Mouse (Mus musculus): Measurements from ENCODE around the gene Nif3l1. TPM values are rescaled to one million over a fixed set of nuclear protein-coding genes. Genes with fewer than 3 reads are reported as not detected.
A peak's percentile ranks its signal among the peaks of the same experiment; 100 is the strongest.

The Nif3l1 gene
- polyA plus RNA-seq, 1 experiment from 2014 or later = 33.6 TPM

DNA sequence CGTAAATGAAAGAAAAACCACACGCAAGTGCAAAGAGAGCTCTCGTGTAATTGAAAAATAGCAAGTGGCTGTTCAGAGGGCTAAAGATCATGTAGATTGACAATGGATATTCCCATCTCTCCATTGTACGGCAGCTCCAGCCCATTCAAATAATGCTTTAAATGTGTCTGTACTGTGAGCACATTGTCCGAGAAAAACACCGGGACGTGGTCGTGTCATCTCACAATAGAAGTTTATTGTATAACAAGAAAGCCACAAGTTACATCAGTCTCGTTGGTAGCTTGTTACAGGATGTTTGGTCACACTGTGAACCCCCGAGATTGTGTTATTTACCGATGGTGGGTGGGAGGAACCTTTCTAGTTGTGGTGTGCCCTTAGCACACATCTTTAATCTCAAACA is 910 bp downstream of the Nif3l1 start:
- no peak for DNase-seq (ENCODE audit: low spot score)
- H3K36me3 ChIP-seq (ENCODE audit: insufficient read depth, low read length) = peaks cover 11% of the 10 kb centered on the region
- peaks cover 8% of the 10 kb centered on the region; the same call in 1 of the 2 replicates for H3K4me1 ChIP-seq (replicated peaks; ENCODE audit: insufficient read depth, low read length)
- peak overlapping the region; percentile 64 for H3K4me3 ChIP-seq (replicated peaks; ENCODE audit: low read depth, low read length)
- peak overlapping the region; percentile 86 for H3K9ac ChIP-seq (ENCODE audit: low read depth, low read length)
- TF ChIP-seq CTCF (IDR thresholded peaks at IDR 0.05; ENCODE audit: low read depth) = no peak
- no peak for ATAC-seq (replicated peaks; ENCODE audit: low FRiP score, low read depth)
- peak overlapping the region; percentile 78 for H3K4me2 ChIP-seq (ENCODE audit: low read length)
- H3K27ac ChIP-seq = peak overlapping the region; percentile 96
- 3% methylated on average over 11 of the region's 11 CpGs for WGBS
- no peaks in the 10 kb centered on the region for H3K9me3 ChIP-seq (replicated peaks; ENCODE audit: low read length)
- no peaks in the 10 kb centered on the region for H3K27me3 ChIP-seq (ENCODE audit: insufficient read depth, low read length)

DNA sequence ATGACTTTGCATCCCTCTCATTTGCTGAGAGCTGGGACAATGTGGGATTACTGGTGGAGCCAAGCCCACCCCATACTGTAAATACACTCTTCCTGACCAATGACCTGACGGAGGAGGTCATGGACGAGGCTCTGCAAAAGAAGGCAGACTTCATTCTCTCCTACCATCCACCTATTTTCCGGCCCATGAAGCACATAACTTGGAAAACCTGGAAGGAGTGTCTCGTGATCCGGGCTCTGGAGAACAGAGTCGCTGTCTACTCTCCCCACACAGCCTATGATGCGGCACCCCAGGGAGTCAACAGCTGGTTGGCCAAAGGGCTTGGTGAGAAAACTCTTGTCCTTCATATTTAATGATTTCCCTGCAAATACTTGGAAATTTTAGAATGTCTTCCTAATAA is 2.8 kb downstream of the Nif3l1 start:
- 78% methylated on average over 7 of the region's 7 CpGs for WGBS
- no peak for DNase-seq (ENCODE audit: low spot score)
- Histone ChIP-seq H3K4me1 (replicated peaks; ENCODE audit: insufficient read depth, low read length) (peaks cover 8% of the 10 kb centered on the region; the same call in 1 of the 2 replicates), H3K36me3 (ENCODE audit: insufficient read depth, low read length) (peaks cover 9% of the 10 kb centered on the region; the same call in 1 of the 2 replicates), H3K27me3 (ENCODE audit: insufficient read depth, low read length) (no peaks in the 10 kb centered on the region), H3K4me3 (replicated peaks; ENCODE audit: low read depth, low read length) (no peak overlapping the region), H3K9ac (ENCODE audit: low read depth, low read length) (no peak overlapping the region), H3K9me3 (replicated peaks; ENCODE audit: low read length) (no peaks in the 10 kb centered on the region), H3K4me2 (ENCODE audit: low read length) (no peak overlapping the region), H3K27ac (no peak overlapping the region)
- no peak for TF ChIP-seq CTCF (IDR thresholded peaks at IDR 0.05; ENCODE audit: low read depth)
- no peak for ATAC-seq (replicated peaks; ENCODE audit: low FRiP score, low read depth)

DNA sequence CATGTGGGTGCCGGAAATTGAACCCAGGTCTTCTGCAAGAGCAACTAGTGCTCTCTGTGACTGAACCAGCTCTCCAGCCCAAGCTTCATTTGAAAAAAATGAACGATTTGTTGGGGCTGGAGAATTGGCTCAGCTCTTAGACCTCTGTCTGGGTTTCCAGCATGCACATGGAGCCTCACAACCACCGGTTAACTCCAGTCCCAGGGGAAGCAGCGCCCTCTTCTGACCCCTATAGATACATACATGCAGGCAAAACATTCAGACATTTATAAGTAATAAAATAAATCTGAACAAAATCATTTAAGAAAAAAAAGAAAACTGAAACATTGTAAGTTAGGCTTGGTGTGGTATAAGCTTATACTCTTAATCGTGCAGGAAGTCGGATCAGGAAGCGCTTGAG is 3.4 kb downstream of the Nif3l1 start:
- Histone ChIP-seq H3K9me3 (replicated peaks; ENCODE audit: low read length) (no peaks in the 10 kb centered on the region), H3K27me3 (ENCODE audit: insufficient read depth, low read length) (no peaks in the 10 kb centered on the region), H3K4me1 (replicated peaks; ENCODE audit: insufficient read depth, low read length) (peaks cover 8% of the 10 kb centered on the region; the same call in 1 of the 2 replicates), H3K4me2 (ENCODE audit: low read length) (no peak overlapping the region), H3K36me3 (ENCODE audit: insufficient read depth, low read length) (peaks cover 13% of the 10 kb centered on the region; the same call in 1 of the 2 replicates), H3K27ac (no peak overlapping the region), H3K9ac (ENCODE audit: low read depth, low read length) (no peak overlapping the region), H3K4me3 (replicated peaks; ENCODE audit: low read depth, low read length) (no peak overlapping the region)
- no peak for DNase-seq (ENCODE audit: low spot score)
- TF ChIP-seq CTCF (IDR thresholded peaks at IDR 0.05; ENCODE audit: low read depth) = 0 out of 2 replicates have a peak, but pooled peaks have one; percentile 27
- ATAC-seq (replicated peaks; ENCODE audit: low FRiP score, low read depth) = no peak
- 81% methylated on average over 7 of the region's 7 CpGs for WGBS

DNA sequence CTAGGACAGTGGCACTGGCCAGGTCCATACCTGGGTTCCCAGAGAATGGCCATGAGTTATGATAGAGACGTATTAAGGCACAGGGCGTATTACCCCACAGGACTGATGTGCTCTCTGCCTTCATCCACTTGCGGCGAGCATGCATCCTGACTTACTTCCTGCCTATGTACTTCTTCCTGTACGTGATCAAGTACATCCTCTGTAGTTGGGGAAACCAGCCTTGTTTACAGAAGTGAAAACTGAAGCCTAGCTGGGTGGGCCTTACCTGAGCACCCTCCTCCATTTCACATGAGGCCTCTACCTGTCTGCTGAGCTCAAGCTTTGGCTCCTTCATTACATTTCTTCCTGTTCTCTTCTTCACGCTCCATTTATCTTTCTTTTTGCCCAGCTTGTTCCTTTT is 9.4 kb downstream of the Nif3l1 start:
- DNase-seq (ENCODE audit: low spot score) = no peak
- WGBS = 83% methylated on average over 6 of the region's 6 CpGs
- H3K4me1 ChIP-seq (replicated peaks; ENCODE audit: insufficient read depth, low read length) = no peaks in the 10 kb centered on the region
- H3K36me3 ChIP-seq (ENCODE audit: insufficient read depth, low read length) = peaks cover 52% of the 10 kb centered on the region
- no peak for ATAC-seq (replicated peaks; ENCODE audit: low FRiP score, low read depth)
- no peaks in the 10 kb centered on the region for H3K27me3 ChIP-seq (ENCODE audit: insufficient read depth, low read length)
- peak overlapping the region; percentile 1; the same call in 1 of the 2 replicates for H3K27ac ChIP-seq
- H3K9ac ChIP-seq (ENCODE audit: low read depth, low read length) = no peak overlapping the region
- TF ChIP-seq CTCF (IDR thresholded peaks at IDR 0.05; ENCODE audit: low read depth) = no peak
- H3K4me2 ChIP-seq (ENCODE audit: low read length) = no peak overlapping the region
- H3K4me3 ChIP-seq (replicated peaks; ENCODE audit: low read depth, low read length) = no peak overlapping the region
- no peaks in the 10 kb centered on the region for H3K9me3 ChIP-seq (replicated peaks; ENCODE audit: low read length)

DNA sequence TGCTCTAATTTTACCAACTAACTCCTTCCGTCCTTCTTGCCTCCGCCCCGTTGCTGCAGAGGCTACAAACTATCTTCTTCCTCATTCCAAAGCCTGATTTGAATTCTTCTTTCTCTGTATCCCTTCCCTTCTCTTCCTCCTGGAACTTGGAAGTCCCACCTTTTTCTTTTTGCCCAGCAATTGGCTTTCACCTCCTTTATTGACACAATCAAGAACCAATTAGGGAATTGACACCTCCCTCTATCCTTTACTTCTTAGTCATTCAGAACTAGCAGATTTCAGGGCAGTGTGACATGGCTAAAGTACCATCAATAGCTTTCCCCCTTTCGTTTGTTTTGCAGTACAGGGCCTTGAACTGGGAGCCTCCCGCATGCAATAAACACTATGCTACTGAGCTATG is 13.2 kb downstream of the Nif3l1 start:
- no peak overlapping the region for H3K9ac ChIP-seq (ENCODE audit: low read depth, low read length)
- H3K9me3 ChIP-seq (replicated peaks; ENCODE audit: low read length) = no peaks in the 10 kb centered on the region
- no peak overlapping the region for H3K27ac ChIP-seq
- no peaks in the 10 kb centered on the region for H3K27me3 ChIP-seq (ENCODE audit: insufficient read depth, low read length)
- 80% methylated on average over 5 of the region's 5 CpGs for WGBS
- no peaks in the 10 kb centered on the region for H3K4me1 ChIP-seq (replicated peaks; ENCODE audit: insufficient read depth, low read length)
- TF ChIP-seq CTCF (IDR thresholded peaks at IDR 0.05; ENCODE audit: low read depth) = no peak
- no peak for DNase-seq (ENCODE audit: low spot score)
- H3K4me2 ChIP-seq (ENCODE audit: low read length) = no peak overlapping the region
- no peak for ATAC-seq (replicated peaks; ENCODE audit: low FRiP score, low read depth)
- peaks cover 51% of the 10 kb centered on the region for H3K36me3 ChIP-seq (ENCODE audit: insufficient read depth, low read length)
- no peak overlapping the region for H3K4me3 ChIP-seq (replicated peaks; ENCODE audit: low read depth, low read length)

DNA sequence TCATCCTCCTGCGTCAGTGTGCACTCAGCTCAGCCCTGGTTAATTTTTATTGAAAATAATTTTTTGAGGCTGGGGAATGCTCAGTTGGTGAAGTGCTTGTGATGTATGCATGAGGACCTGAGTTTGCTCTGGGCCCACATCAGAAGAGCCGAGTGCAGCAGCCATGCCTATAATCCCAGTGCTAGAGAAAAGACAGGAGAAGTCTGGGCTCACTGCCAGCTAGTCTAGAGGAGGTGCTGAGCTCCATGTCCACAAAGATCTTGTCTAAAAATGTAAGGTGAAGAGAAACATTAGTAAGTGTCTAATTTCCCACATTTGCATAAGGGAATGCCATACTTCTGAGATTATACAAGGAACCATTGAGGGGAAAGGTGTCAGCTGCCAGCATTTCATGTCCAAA is 13.9 kb downstream of the Nif3l1 start:
- no peaks in the 10 kb centered on the region for H3K4me1 ChIP-seq (replicated peaks; ENCODE audit: insufficient read depth, low read length)
- no peak for TF ChIP-seq CTCF (IDR thresholded peaks at IDR 0.05; ENCODE audit: low read depth)
- DNase-seq (ENCODE audit: low spot score) = no peak
- whole genome bisulfite sequencing = 71% methylated on average over 2 of the region's 2 CpGs
- H3K27ac ChIP-seq = no peak overlapping the region
- no peaks in the 10 kb centered on the region for H3K27me3 ChIP-seq (ENCODE audit: insufficient read depth, low read length)
- peaks cover 52% of the 10 kb centered on the region for H3K36me3 ChIP-seq (ENCODE audit: insufficient read depth, low read length)
- H3K9me3 ChIP-seq (replicated peaks; ENCODE audit: low read length) = no peaks in the 10 kb centered on the region
- no peak overlapping the region for H3K4me3 ChIP-seq (replicated peaks; ENCODE audit: low read depth, low read length)
- no peak overlapping the region for H3K9ac ChIP-seq (ENCODE audit: low read depth, low read length)
- no peak for ATAC-seq (replicated peaks; ENCODE audit: low FRiP score, low read depth)
- H3K4me2 ChIP-seq (ENCODE audit: low read length) = no peak overlapping the region

DNA sequence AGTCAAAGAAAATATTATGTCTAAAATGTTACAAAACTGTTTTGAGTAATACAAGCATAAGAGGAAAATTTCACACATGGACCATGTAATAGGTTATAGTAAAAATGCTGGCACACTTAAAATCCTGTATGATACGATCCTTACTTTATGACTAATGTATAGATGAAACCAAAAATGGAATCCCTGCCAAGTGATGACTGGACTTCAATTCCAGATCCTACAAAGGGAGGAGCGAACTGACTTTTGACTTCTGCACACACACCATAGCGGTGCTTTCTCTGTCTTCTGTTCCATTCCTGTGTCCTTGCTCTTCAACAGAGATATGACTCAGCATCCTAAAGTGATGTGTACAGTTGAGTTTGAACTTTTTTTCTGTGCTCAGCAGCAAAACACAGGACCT is 15.6 kb downstream of the Nif3l1 start:
- ATAC-seq (replicated peaks; ENCODE audit: low FRiP score, low read depth) (no peak), DNase-seq (ENCODE audit: low spot score) (no peak)
- Histone ChIP-seq H3K4me1 (replicated peaks; ENCODE audit: insufficient read depth, low read length) (no peaks in the 10 kb centered on the region), H3K27me3 (ENCODE audit: insufficient read depth, low read length) (no peaks in the 10 kb centered on the region), H3K36me3 (ENCODE audit: insufficient read depth, low read length) (peaks cover 44% of the 10 kb centered on the region), H3K9ac (ENCODE audit: low read depth, low read length) (no peak overlapping the region), H3K9me3 (replicated peaks; ENCODE audit: low read length) (no peaks in the 10 kb centered on the region), H3K27ac (no peak overlapping the region), H3K4me3 (replicated peaks; ENCODE audit: low read depth, low read length) (no peak overlapping the region), H3K4me2 (ENCODE audit: low read length) (no peak overlapping the region)
- TF ChIP-seq CTCF (IDR thresholded peaks at IDR 0.05; ENCODE audit: low read depth) = no peak
- WGBS = 93% methylated on average over 3 of the region's 3 CpGs
